Mouse (Mus musculus): ENCODE measurements around the gene Gm44805. TPM values are rescaled to one million over a fixed set of nuclear protein-coding genes. Genes with fewer than 3 reads are reported as not detected.

The Gm44805 gene
- polyA plus RNA-seq, 1 experiment from 2014 or later, result not detected

- H3K4me1 ChIP-seq, result peaks cover 15% of the 10 kb centered on the region
- no peaks in the 10 kb centered on the region for H3K36me3 ChIP-seq (replicated peaks)
- WGBS, result 9% methylated on average over 10 of the region's 10 CpGs
- no peaks in the 10 kb centered on the region for H3K27me3 ChIP-seq (replicated peaks)
- no peak overlapping the region for H3K4me3 ChIP-seq
- ATAC-seq (replicated peaks), result peak; percentile 50
- no peak overlapping the region for H3K9ac ChIP-seq
- no peaks in the 10 kb centered on the region for H3K9me3 ChIP-seq
- H3K4me2 ChIP-seq, result 0 out of 2 replicates have a peak overlapping the region, but pooled peaks have one; percentile 1
- peak overlapping the region; percentile 68 for H3K27ac ChIP-seq
Observed at GRCm38 (mm10) chr7:19668947-19669721, 12.1 kb downstream of the Gm44805 start.

- no peaks in the 10 kb centered on the region for H3K27me3 ChIP-seq (replicated peaks)
- no peak overlapping the region for H3K4me3 ChIP-seq
- no peak overlapping the region for H3K4me2 ChIP-seq
- H3K9ac ChIP-seq, result no peak overlapping the region
- peaks cover 30% of the 10 kb centered on the region for H3K4me1 ChIP-seq
- no peaks in the 10 kb centered on the region for H3K36me3 ChIP-seq (replicated peaks)
- no peaks in the 10 kb centered on the region for H3K9me3 ChIP-seq
- WGBS, result 81% methylated on average over 2 of the region's 2 CpGs
- no peak for ATAC-seq (replicated peaks)
- H3K27ac ChIP-seq, result no peak overlapping the region
Observed at GRCm38 (mm10) chr7:19667434-19667833, 13.8 kb downstream of the Gm44805 start.

DNA sequence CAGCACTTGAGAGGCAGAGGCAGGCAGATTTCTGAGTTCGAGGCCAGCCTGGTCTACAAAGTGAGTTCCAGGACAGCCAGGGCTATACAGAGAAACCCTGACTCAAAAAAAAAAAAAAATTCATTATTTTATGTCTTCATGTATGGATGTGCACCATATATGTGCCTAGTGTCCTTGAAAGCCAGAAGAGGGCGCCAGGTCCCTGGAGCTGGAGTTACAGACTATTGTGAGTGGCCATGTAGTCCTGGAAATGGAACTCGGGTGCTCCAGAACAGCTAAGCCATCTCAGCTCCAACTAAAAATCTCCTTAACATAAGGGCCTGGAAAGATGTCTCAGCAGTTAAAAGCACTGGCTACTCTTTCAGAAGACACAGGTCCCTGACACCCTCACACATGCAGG, 14.5 kb downstream of the Gm44805 start:
- Histone ChIP-seq H3K4me3 (no peak overlapping the region), H3K36me3 (replicated peaks) (no peaks in the 10 kb centered on the region), H3K4me1 (peaks cover 32% of the 10 kb centered on the region), H3K9ac (no peak overlapping the region), H3K27ac (no peak overlapping the region), H3K4me2 (no peak overlapping the region), H3K27me3 (replicated peaks) (no peaks in the 10 kb centered on the region), H3K9me3 (no peaks in the 10 kb centered on the region)
- ATAC-seq (replicated peaks), result no peak
- WGBS, result 72% methylated on average over 3 of the region's 3 CpGs

- WGBS, result under 1% methylated on average over 63 of the region's 63 CpGs
Observed at GRCm38 (mm10) chr7:19664955-19665841, 16.0 kb downstream of the Gm44805 start, which contains the start of gene Clptm1. Clptm1 (minus strand) TSS chr7:19665033.

GRCm38 (mm10) chr7:19664455-19664954, 16.7 kb downstream of the Gm44805 start:
- Histone ChIP-seq H3K9me3 (no peaks in the 10 kb centered on the region), H3K4me2 (peak overlapping the region; percentile 76), H3K4me3 (peak overlapping the region; percentile 95), H3K9ac (peak overlapping the region; percentile 98), H3K27ac (peak overlapping the region; percentile 89), H3K36me3 (replicated peaks) (no peaks in the 10 kb centered on the region), H3K27me3 (replicated peaks) (no peaks in the 10 kb centered on the region), H3K4me1 (peaks cover 32% of the 10 kb centered on the region)
- ATAC-seq (replicated peaks), result peak; percentile 65
- under 1% methylated on average over 35 of the region's 37 CpGs for WGBS

More at GRCm38 (mm10) chr7:19664955-19665841, 16.0 kb downstream of the Gm44805 start, which contains the start of gene Clptm1:
- peak; percentile 90 for ATAC-seq (replicated peaks)
- H3K4me2 ChIP-seq, result peak within 1 kb of the TSS; percentile 76
- peak within 1 kb of the TSS; percentile 98 for H3K9ac ChIP-seq
- H3K27ac ChIP-seq, result peak within 1 kb of the TSS; percentile 89
- no peaks in the 10 kb centered on the region for H3K9me3 ChIP-seq
- peaks cover 32% of the 10 kb centered on the region for H3K4me1 ChIP-seq
- peak within 1 kb of the TSS; percentile 95 for H3K4me3 ChIP-seq
- H3K36me3 ChIP-seq (replicated peaks), result no peaks in the 10 kb centered on the region
- no peaks in the 10 kb centered on the region for H3K27me3 ChIP-seq (replicated peaks)

GRCm38 (mm10) chr7:19663940-19664339, 17.3 kb downstream of the Gm44805 start:
- peak; percentile 27; the same call in 1 of the 2 replicates for ATAC-seq (replicated peaks)

GRCm38 (mm10) chr7:19652614-19653013, 28.6 kb downstream of the Gm44805 start:
- WGBS, result 98% methylated on average over 2 of the region's 2 CpGs
- Histone ChIP-seq H3K27ac (no peak overlapping the region), H3K9me3 (no peaks in the 10 kb centered on the region), H3K27me3 (replicated peaks) (no peaks in the 10 kb centered on the region), H3K36me3 (replicated peaks) (peaks cover 27% of the 10 kb centered on the region), H3K4me2 (no peak overlapping the region), H3K9ac (no peak overlapping the region), H3K4me3 (no peak overlapping the region), H3K4me1 (no peaks in the 10 kb centered on the region)
- ATAC-seq (replicated peaks), result no peak

More at GRCm38 (mm10) chr7:19663940-19664339, 17.3 kb downstream of the Gm44805 start:
- Histone ChIP-seq H3K27ac (no peak overlapping the region), H3K4me1 (peaks cover 28% of the 10 kb centered on the region), H3K9ac (peak overlapping the region; percentile 98), H3K9me3 (no peaks in the 10 kb centered on the region), H3K36me3 (replicated peaks) (no peaks in the 10 kb centered on the region), H3K4me2 (peak overlapping the region; percentile 76), H3K27me3 (replicated peaks) (no peaks in the 10 kb centered on the region), H3K4me3 (peak overlapping the region; percentile 95)
- 19% methylated on average over 8 of the region's 8 CpGs for WGBS

DNA sequence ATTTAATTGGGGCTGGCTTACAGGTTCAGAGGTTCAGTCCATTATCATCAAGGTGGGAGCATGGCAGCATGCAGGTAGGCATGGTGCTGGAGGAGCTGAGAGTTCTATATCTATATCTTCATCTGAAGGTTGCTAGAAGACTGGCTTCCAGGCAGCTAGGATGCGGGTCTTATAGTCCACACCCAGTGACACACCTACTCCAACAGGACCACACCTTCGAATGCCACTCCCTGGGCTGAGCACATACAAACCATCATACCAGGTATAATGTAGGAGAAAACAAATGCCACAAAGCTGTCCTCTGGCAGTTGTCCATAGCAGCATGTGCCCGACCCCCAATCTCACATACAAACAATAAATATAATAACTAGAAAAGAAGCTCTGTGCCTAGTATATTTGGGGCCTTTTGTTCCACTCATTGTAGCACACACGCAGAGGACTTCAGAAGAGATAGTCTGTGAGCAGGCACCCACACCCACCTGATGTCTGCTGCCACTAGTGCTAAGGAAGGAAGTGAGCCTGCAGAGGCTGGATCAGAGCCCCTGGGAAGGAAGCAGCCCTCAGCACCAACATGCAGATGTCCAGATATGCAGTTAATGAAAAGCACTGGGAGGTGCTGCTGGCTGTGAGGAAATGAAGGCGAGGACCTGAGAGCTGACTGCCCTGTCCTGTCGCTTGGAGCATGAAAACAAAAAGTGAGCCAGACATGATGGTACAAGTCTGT, 30.0 kb downstream of the Gm44805 start:
- Histone ChIP-seq H3K9ac (no peak overlapping the region), H3K27ac (no peak overlapping the region), H3K9me3 (no peaks in the 10 kb centered on the region), H3K4me3 (no peak overlapping the region), H3K36me3 (replicated peaks) (peaks cover 35% of the 10 kb centered on the region), H3K4me1 (no peaks in the 10 kb centered on the region), H3K27me3 (replicated peaks) (no peaks in the 10 kb centered on the region), H3K4me2 (no peak overlapping the region)
- ATAC-seq (replicated peaks), result no peak
- WGBS, result 96% methylated on average over 6 of the region's 6 CpGs

DNA sequence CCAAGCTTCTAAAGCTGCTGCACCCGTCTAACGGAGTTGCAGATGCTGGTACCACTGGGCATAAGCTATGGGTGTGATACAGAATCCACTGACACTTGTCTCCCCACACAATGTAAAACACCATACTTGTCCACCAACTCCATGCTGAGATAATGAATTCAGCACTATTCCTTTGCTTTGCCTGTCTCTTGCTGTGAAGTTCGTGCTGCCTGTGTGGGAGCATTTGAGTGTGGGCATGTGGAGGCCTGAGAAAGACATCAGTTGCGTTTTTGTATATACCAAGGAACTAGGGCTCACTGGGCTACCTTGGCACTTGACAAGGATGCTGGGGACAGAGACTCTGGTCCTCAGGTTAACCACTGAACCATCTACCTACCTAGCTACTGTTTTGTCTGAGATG, 40.0 kb downstream of the Gm44805 start:
- no peak overlapping the region for H3K4me2 ChIP-seq
- H3K4me3 ChIP-seq, result no peak overlapping the region
- H3K9me3 ChIP-seq, result no peaks in the 10 kb centered on the region
- WGBS, result 93% methylated on average over 4 of the region's 4 CpGs
- no peaks in the 10 kb centered on the region for H3K27me3 ChIP-seq (replicated peaks)
- no peak overlapping the region for H3K9ac ChIP-seq
- no peak overlapping the region for H3K27ac ChIP-seq
- H3K4me1 ChIP-seq, result no peaks in the 10 kb centered on the region
- H3K36me3 ChIP-seq (replicated peaks), result peaks cover 83% of the 10 kb centered on the region
- ATAC-seq (replicated peaks), result no peak

DNA sequence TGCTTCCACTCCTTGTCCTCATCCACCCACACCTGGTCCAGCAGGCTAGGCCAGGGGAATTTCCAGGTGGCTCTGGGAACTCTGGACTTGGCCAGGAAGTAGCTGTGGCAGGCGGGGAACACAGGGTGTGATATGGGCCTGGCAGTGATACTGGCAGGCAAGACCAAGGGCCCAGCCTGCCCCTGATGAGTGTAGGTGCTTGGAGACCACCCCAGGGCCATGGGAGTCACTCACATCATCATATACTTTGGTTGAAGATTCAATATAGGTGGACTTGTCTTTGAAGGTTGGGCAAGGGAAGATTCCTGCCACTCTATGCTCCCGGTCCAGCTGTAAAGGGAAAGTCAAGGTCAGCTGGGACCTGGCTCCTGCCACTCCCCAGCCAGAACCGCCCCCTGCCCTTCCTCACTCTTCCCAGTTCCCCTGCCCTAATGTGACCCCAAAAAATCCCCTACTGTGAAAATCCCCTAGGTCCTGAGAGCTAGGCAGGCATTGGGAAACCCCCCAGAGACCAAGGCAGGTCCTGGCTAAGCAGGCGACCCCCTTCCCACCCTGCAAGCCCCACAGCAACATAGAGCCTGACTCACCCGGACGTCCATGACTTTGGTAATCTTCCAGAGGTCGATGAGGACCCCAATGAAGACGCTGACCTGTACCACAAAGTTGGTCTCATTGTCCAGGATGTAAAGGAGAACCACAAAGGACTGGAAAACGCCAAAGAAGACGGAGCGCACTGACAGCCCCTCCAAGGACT, 46.0 kb downstream of the Gm44805 start:
- Histone ChIP-seq H3K4me1 (no peaks in the 10 kb centered on the region), H3K9me3 (no peaks in the 10 kb centered on the region), H3K27ac (no peak overlapping the region), H3K27me3 (replicated peaks) (no peaks in the 10 kb centered on the region), H3K4me2 (no peak overlapping the region), H3K4me3 (no peak overlapping the region), H3K9ac (no peak overlapping the region), H3K36me3 (replicated peaks) (peaks cover 74% of the 10 kb centered on the region)
- 91% methylated on average over 11 of the region's 11 CpGs for WGBS
- no peak for ATAC-seq (replicated peaks)

- H3K4me3 ChIP-seq, result no peak overlapping the region
- H3K4me1 ChIP-seq, result no peaks in the 10 kb centered on the region
- no peak overlapping the region for H3K9ac ChIP-seq
- peaks cover 68% of the 10 kb centered on the region for H3K36me3 ChIP-seq (replicated peaks)
- no peak overlapping the region for H3K4me2 ChIP-seq
- no peaks in the 10 kb centered on the region for H3K27me3 ChIP-seq (replicated peaks)
- 95% methylated on average over 2 of the region's 2 CpGs for WGBS
- no peak for ATAC-seq (replicated peaks)
- H3K9me3 ChIP-seq, result no peaks in the 10 kb centered on the region
- no peak overlapping the region for H3K27ac ChIP-seq
Observed at GRCm38 (mm10) chr7:19634591-19634990, 46.6 kb downstream of the Gm44805 start.

All from midbrain, embryonic 15.5 days (tissue).